Mouse (Mus musculus) heart, embryonic 15.5 days (tissue): ENCODE data around the gene Mgat5. TPM values are rescaled to one million over a fixed set of nuclear protein-coding genes. Genes with fewer than 3 reads are reported as not detected.

Source experiments
- ATAC-seq: fragments of 200-750 bp; cut with Nextera tagmentation; replicated peaks from 2 replicates; pipeline ENCODE4 v1.8.0; 2017; ENCODE audit warnings: low read depth, moderate TSS enrichment; ENCODE audit not compliant: insufficient number of reproducible peaks, insufficient read depth, low FRiP score
- H3K27ac ChIP-seq: fragments of 300-500 bp; sonication (generic); 2 replicates; pipeline ENCODE4 v1.5.1; 2015; ENCODE audit warnings: mild to moderate bottlenecking, inconsistent platforms
- H3K27me3 ChIP-seq: fragments of 300-500 bp; sonication (generic); 2 replicates; pipeline ENCODE4 v1.6.1; 2015; ENCODE audit warnings: inconsistent platforms
- H3K36me3 ChIP-seq: fragments of 300-500 bp; sonication (generic); 2 replicates; pipeline ENCODE4 v1.6.1; 2015; ENCODE audit warnings: mild to moderate bottlenecking, inconsistent platforms
- H3K4me1 ChIP-seq: fragments of 300-500 bp; sonication (generic); replicated peaks from 2 replicates; pipeline ENCODE4 v1.6.1; 2015; ENCODE audit warnings: inconsistent platforms
- H3K4me2 ChIP-seq: fragments of 300-500 bp; sonication (generic); 2 replicates; pipeline ENCODE4 v1.6.1; 2015; ENCODE audit warnings: inconsistent platforms, mild to moderate bottlenecking, moderate library complexity
- H3K4me3 ChIP-seq: fragments of 300-500 bp; sonication (generic); 2 replicates; pipeline ENCODE4 v1.5.1; 2015; ENCODE audit warnings: mild to moderate bottlenecking, inconsistent platforms
- H3K9ac ChIP-seq: fragments of 300-500 bp; sonication (generic); 2 replicates; pipeline ENCODE4 v1.6.1; 2015; ENCODE audit warnings: mild to moderate bottlenecking, inconsistent platforms
- H3K9me3 ChIP-seq: fragments of 300-500 bp; sonication (generic); replicated peaks from 2 replicates; pipeline ENCODE4 v1.6.1; 2016; ENCODE audit warnings: inconsistent platforms
- WGBS: fragments of 180-500 bp; shearing (Covaris S2); methylation state at CpG from one replicate; pipeline ENCODE4 v1.1.7; 2015; ENCODE audit warnings: mixed read lengths; 5-methylcytosine and 5-hydroxymethylcytosine counted together
- polyA plus RNA-seq: library from polyadenylated mRNA; unstranded; fragments of >200 nt; fragmentation: Nextera tagmentation; extraction: Ambion mirVana; gene quantifications from 2 replicates; pipeline ENCODE4 v1.2.1, GENCODE M21; 2015

Mgat5 gene
- polyA plus RNA-seq, 1 experiment from 2014 or later = 3.7 TPM

GRCm38 (mm10) chr1:127369538-127369937, 164.7 kb downstream of the Mgat5 start:
- Histone ChIP-seq H3K9me3 (no peaks in the 10 kb centered on the region), H3K4me1 (peaks cover 10% of the 10 kb centered on the region), H3K36me3 (peaks cover 9% of the 10 kb centered on the region; the same call in 1 of the 2 replicates), H3K27me3 (no peaks in the 10 kb centered on the region), H3K9ac (no peak overlapping the region), H3K4me3 (no peak overlapping the region), H3K27ac (no peak overlapping the region), H3K4me2 (no peak overlapping the region)
- 85% methylated on average over 5 of the region's 5 CpGs for WGBS
- no peak for ATAC-seq

GRCm38 (mm10) chr1:127372096-127372495, 167.3 kb downstream of the Mgat5 start:
- H3K4me1 ChIP-seq = peaks cover 11% of the 10 kb centered on the region
- no peak overlapping the region for H3K9ac ChIP-seq
- peaks cover 5% of the 10 kb centered on the region; the same call in 1 of the 2 replicates for H3K36me3 ChIP-seq
- H3K27me3 ChIP-seq = no peaks in the 10 kb centered on the region
- H3K4me3 ChIP-seq = no peak overlapping the region
- H3K27ac ChIP-seq = no peak overlapping the region
- 69% methylated on average over 4 of the region's 4 CpGs for WGBS
- H3K4me2 ChIP-seq = no peak overlapping the region
- H3K9me3 ChIP-seq = no peaks in the 10 kb centered on the region
- ATAC-seq = no peak

- Histone ChIP-seq H3K27me3 (no peaks in the 10 kb centered on the region), H3K9me3 (no peaks in the 10 kb centered on the region), H3K9ac (no peak overlapping the region), H3K4me2 (no peak overlapping the region), H3K4me1 (peaks cover 11% of the 10 kb centered on the region), H3K4me3 (no peak overlapping the region), H3K36me3 (peaks cover 5% of the 10 kb centered on the region; the same call in 1 of the 2 replicates), H3K27ac (0 out of 2 replicates have a peak overlapping the region, but pooled peaks have one; percentile 4)
- WGBS = 73% methylated on average over 5 of the region's 5 CpGs
- no peak for ATAC-seq
These were observed 168.7 kb downstream of the Mgat5 start for GRCm38 (mm10) chr1:127373559-127373958.

GRCm38 (mm10) chr1:127374157-127374556, 169.3 kb downstream of the Mgat5 start:
- H3K27ac ChIP-seq = 0 out of 2 replicates have a peak overlapping the region, but pooled peaks have one; percentile 4
- peaks cover 11% of the 10 kb centered on the region for H3K4me1 ChIP-seq
- no peaks in the 10 kb centered on the region for H3K27me3 ChIP-seq
- WGBS = 17% methylated on average over 3 of the region's 3 CpGs
- 0 out of 2 replicates have a peak, but pooled peaks have one; percentile 31 for ATAC-seq
- H3K9ac ChIP-seq = no peak overlapping the region
- H3K4me2 ChIP-seq = no peak overlapping the region
- peaks cover 5% of the 10 kb centered on the region; the same call in 1 of the 2 replicates for H3K36me3 ChIP-seq
- no peaks in the 10 kb centered on the region for H3K9me3 ChIP-seq
- no peak overlapping the region for H3K4me3 ChIP-seq

GRCm38 (mm10) chr1:127380140-127380539, 175.3 kb downstream of the Mgat5 start:
- peaks cover 6% of the 10 kb centered on the region for H3K4me1 ChIP-seq
- H3K9me3 ChIP-seq = no peaks in the 10 kb centered on the region
- no peak overlapping the region for H3K27ac ChIP-seq
- ATAC-seq = no peak
- WGBS = 61% methylated on average over 4 of the region's 4 CpGs
- no peak overlapping the region for H3K9ac ChIP-seq
- no peak overlapping the region for H3K4me3 ChIP-seq
- no peaks in the 10 kb centered on the region for H3K27me3 ChIP-seq
- no peak overlapping the region for H3K4me2 ChIP-seq
- H3K36me3 ChIP-seq = peaks cover 11% of the 10 kb centered on the region; the same call in 1 of the 2 replicates

- Histone ChIP-seq H3K9ac (0 out of 2 replicates have a peak overlapping the region, but pooled peaks have one; percentile 9), H3K27ac (peak overlapping the region; percentile 45; the same call in 1 of the 2 replicates), H3K4me3 (no peak overlapping the region), H3K36me3 (peaks cover 13% of the 10 kb centered on the region; the same call in 1 of the 2 replicates), H3K27me3 (no peaks in the 10 kb centered on the region), H3K4me2 (no peak overlapping the region), H3K4me1 (peaks cover 6% of the 10 kb centered on the region), H3K9me3 (no peaks in the 10 kb centered on the region)
- 58% methylated on average over 13 of the region's 13 CpGs for WGBS
- ATAC-seq = 0 out of 2 replicates have a peak, but pooled peaks have one; percentile 31
These were observed 176.1 kb downstream of the Mgat5 start for GRCm38 (mm10) chr1:127380749-127381501.

- H3K27me3 ChIP-seq = no peaks in the 10 kb centered on the region
- no peak overlapping the region for H3K4me3 ChIP-seq
- H3K4me1 ChIP-seq = peaks cover 6% of the 10 kb centered on the region
- H3K4me2 ChIP-seq = no peak overlapping the region
- H3K9ac ChIP-seq = no peak overlapping the region
- no peak for ATAC-seq
- no peak overlapping the region for H3K27ac ChIP-seq
- 86% methylated on average over 7 of the region's 7 CpGs for WGBS
- no peaks in the 10 kb centered on the region for H3K9me3 ChIP-seq
- H3K36me3 ChIP-seq = peaks cover 24% of the 10 kb centered on the region; the same call in 1 of the 2 replicates
These were observed 178.3 kb downstream of the Mgat5 start for GRCm38 (mm10) chr1:127383071-127383470.

GRCm38 (mm10) chr1:127387226-127387625, 182.4 kb downstream of the Mgat5 start:
- Histone ChIP-seq H3K4me3 (no peak overlapping the region), H3K36me3 (peaks cover 49% of the 10 kb centered on the region), H3K9ac (no peak overlapping the region), H3K4me2 (no peak overlapping the region), H3K27me3 (no peaks in the 10 kb centered on the region), H3K9me3 (0 out of 2 replicates have a peak, but pooled peaks cover 5% of the 10 kb centered on the region), H3K4me1 (no peaks in the 10 kb centered on the region), H3K27ac (no peak overlapping the region)
- 85% methylated on average over 7 of the region's 7 CpGs for WGBS
- ATAC-seq = no peak

- H3K4me1 ChIP-seq = no peaks in the 10 kb centered on the region
- 88% methylated on average over 9 of the region's 9 CpGs for whole genome bisulfite sequencing
- no peak overlapping the region for H3K27ac ChIP-seq
- peaks cover 49% of the 10 kb centered on the region for H3K36me3 ChIP-seq
- H3K9me3 ChIP-seq = 0 out of 2 replicates have a peak, but pooled peaks cover 5% of the 10 kb centered on the region
- H3K27me3 ChIP-seq = no peaks in the 10 kb centered on the region
- no peak overlapping the region for H3K9ac ChIP-seq
- no peak overlapping the region for H3K4me3 ChIP-seq
- no peak overlapping the region for H3K4me2 ChIP-seq
- ATAC-seq = no peak
These were observed 182.8 kb downstream of the Mgat5 start for GRCm38 (mm10) chr1:127387661-127388060.

GRCm38 (mm10) chr1:127394716-127395115, 189.9 kb downstream of the Mgat5 start:
- Histone ChIP-seq H3K4me3 (no peak overlapping the region), H3K9ac (no peak overlapping the region), H3K4me2 (no peak overlapping the region), H3K27ac (no peak overlapping the region), H3K27me3 (no peaks in the 10 kb centered on the region), H3K9me3 (0 out of 2 replicates have a peak, but pooled peaks cover 5% of the 10 kb centered on the region), H3K4me1 (no peaks in the 10 kb centered on the region), H3K36me3 (peaks cover 29% of the 10 kb centered on the region)
- ATAC-seq = no peak
- 92% methylated on average over 2 of the region's 2 CpGs for WGBS

GRCm38 (mm10) chr1:127395724-127396123, 190.9 kb downstream of the Mgat5 start:
- H3K9ac ChIP-seq = no peak overlapping the region
- no peaks in the 10 kb centered on the region for H3K27me3 ChIP-seq
- H3K36me3 ChIP-seq = peaks cover 19% of the 10 kb centered on the region
- no peak overlapping the region for H3K4me3 ChIP-seq
- H3K4me2 ChIP-seq = no peak overlapping the region
- WGBS = 87% methylated on average over 5 of the region's 5 CpGs
- H3K4me1 ChIP-seq = no peaks in the 10 kb centered on the region
- ATAC-seq = no peak
- no peak overlapping the region for H3K27ac ChIP-seq
- H3K9me3 ChIP-seq = 0 out of 2 replicates have a peak, but pooled peaks cover 5% of the 10 kb centered on the region
